Mouse (Mus musculus): ENCODE measurements at regions not wholly inside any gene's neighbourhood (a gene's known extent, or its start where the extent isn't known, plus 50 kb on each side); places are given as distances from the start of the nearest gene placed in this dataset.
A peak's percentile ranks its signal among the peaks of the same experiment; 100 is the strongest.

DNA sequence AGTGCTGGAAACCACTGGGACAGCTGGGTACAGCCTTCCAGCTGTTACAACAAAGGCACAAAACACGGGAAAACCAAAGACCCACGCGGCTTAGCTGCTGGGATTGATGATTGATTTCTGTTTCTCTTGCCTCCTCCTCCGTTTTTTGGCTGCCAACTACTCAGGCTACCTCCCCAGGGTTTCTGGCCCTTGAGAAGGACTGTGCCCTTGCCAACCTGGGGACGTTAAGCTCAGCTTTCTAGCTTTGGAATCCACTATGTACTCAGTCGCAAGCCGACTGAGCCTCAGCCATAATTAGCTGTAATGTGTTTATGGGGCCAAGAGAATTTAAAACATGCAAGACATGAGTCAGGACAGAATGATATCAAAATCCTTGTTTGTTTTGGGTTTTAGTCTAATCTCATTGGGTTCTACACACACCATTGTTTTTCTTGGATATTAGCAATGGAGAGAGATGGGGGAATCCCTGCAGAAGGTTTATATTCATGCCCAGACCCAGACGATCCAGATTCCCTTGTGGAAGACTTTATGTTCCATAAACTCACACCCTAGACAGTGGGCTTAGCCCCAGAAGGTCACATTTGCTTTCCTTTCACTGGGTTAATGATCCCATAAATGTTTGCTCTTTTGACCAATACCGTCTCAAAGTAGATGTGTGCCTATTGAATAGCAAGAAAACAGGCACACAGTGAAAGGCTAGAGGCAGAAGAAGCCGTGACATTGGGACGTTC lies 167.7 kb upstream of the Pou3f3 start:
- H3K27ac ChIP-seq (ENCODE audit: low read depth): no peak overlapping the region
- peaks cover 6% of the 10 kb centered on the region for H3K4me1 ChIP-seq (ENCODE audit: insufficient read depth)
- H3K4me3 ChIP-seq (ENCODE audit: low read depth, low read length): no peak overlapping the region
- no peaks in the 10 kb centered on the region for H3K27me3 ChIP-seq (ENCODE audit: insufficient read depth, low read length)
- WGBS (ENCODE audit: insufficient replicate concordance): 57% methylated on average over 11 of the region's 11 CpGs
- no peak for TF ChIP-seq EP300 (IDR thresholded peaks at IDR 0.05; ENCODE audit: low read depth)
- no peak for TF ChIP-seq CTCF (IDR thresholded peaks at IDR 0.05; ENCODE audit: low read depth)
- DNase-seq (no peak), ATAC-seq (no peak)
- H3K9me3 ChIP-seq (ENCODE audit: low read length): no peaks in the 10 kb centered on the region
- H3K36me3 ChIP-seq (replicated peaks; ENCODE audit: insufficient read depth, low read length): no peaks in the 10 kb centered on the region
- H3K4me2 ChIP-seq (ENCODE audit: low read depth, low read length): no peak overlapping the region
- no peak overlapping the region for H3K9ac ChIP-seq (replicated peaks)

GRCm38 (mm10) chr1:42532908-42533307 lies 162.7 kb upstream of the Pou3f3 start:
- 49% methylated on average over 6 of the region's 6 CpGs for whole genome bisulfite sequencing (ENCODE audit: insufficient replicate concordance)
- ATAC-seq: peak; percentile 94
- Histone ChIP-seq H3K4me2 (ENCODE audit: low read depth, low read length) (no peak overlapping the region), H3K9me3 (ENCODE audit: low read length) (no peaks in the 10 kb centered on the region), H3K9ac (replicated peaks) (no peak overlapping the region), H3K4me1 (ENCODE audit: insufficient read depth) (peaks cover 7% of the 10 kb centered on the region), H3K36me3 (replicated peaks; ENCODE audit: insufficient read depth, low read length) (no peaks in the 10 kb centered on the region), H3K27ac (ENCODE audit: low read depth) (peak overlapping the region; percentile 69), H3K4me3 (ENCODE audit: low read depth, low read length) (no peak overlapping the region), H3K27me3 (ENCODE audit: insufficient read depth, low read length) (no peaks in the 10 kb centered on the region)
- DNase-seq: peak; percentile 25
- TF ChIP-seq EP300 (IDR thresholded peaks at IDR 0.05; ENCODE audit: low read depth) (peak; percentile 76), CTCF (IDR thresholded peaks at IDR 0.05; ENCODE audit: low read depth) (no peak)

DNA sequence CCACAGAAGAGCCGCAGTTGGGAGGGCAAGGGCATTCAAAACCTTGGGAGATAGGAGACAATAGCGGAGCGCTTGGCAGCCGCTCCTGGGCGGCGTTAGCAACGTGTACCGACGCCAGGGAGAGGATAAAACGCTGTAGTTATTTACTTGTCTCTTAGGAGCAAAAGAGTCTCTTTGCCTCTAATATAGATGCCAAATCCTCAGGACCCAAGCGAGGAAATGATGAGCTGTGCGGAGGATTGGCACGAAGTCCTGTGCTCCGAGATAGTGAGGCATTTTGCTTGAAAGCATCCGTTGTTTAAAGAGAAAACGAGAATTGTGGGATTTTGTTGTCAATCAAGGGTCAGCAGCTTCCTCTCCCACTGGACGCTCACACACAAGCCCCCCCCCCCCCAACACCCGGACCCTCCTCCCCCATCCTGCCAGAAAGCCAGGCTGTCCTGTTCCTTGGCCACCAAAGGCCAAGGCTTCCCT lies 156.5 kb upstream of the Pou3f3 start:
- H3K9me3 ChIP-seq (ENCODE audit: low read length): no peaks in the 10 kb centered on the region
- TF ChIP-seq CTCF (IDR thresholded peaks at IDR 0.05; ENCODE audit: low read depth): no peak
- no peak for TF ChIP-seq EP300 (IDR thresholded peaks at IDR 0.05; ENCODE audit: low read depth)
- no peak overlapping the region for H3K4me3 ChIP-seq (ENCODE audit: low read depth, low read length)
- no peak overlapping the region for H3K4me2 ChIP-seq (ENCODE audit: low read depth, low read length)
- 65% methylated on average over 18 of the region's 18 CpGs for WGBS (ENCODE audit: insufficient replicate concordance)
- no peak overlapping the region for H3K27ac ChIP-seq (ENCODE audit: low read depth)
- H3K4me1 ChIP-seq (ENCODE audit: insufficient read depth): peaks cover 9% of the 10 kb centered on the region
- H3K9ac ChIP-seq (replicated peaks): no peak overlapping the region
- no peaks in the 10 kb centered on the region for H3K36me3 ChIP-seq (replicated peaks; ENCODE audit: insufficient read depth, low read length)
- no peak for DNase-seq
- no peaks in the 10 kb centered on the region for H3K27me3 ChIP-seq (ENCODE audit: insufficient read depth, low read length)
- no peak for ATAC-seq

- ATAC-seq (no peak), DNase-seq (no peak)
- Histone ChIP-seq H3K4me2 (ENCODE audit: low read depth, low read length) (no peak overlapping the region), H3K4me3 (ENCODE audit: low read depth, low read length) (no peak overlapping the region), H3K9ac (replicated peaks) (no peak overlapping the region), H3K4me1 (ENCODE audit: insufficient read depth) (peaks cover 9% of the 10 kb centered on the region), H3K9me3 (ENCODE audit: low read length) (no peaks in the 10 kb centered on the region), H3K27ac (ENCODE audit: low read depth) (no peak overlapping the region), H3K27me3 (ENCODE audit: insufficient read depth, low read length) (no peaks in the 10 kb centered on the region), H3K36me3 (replicated peaks; ENCODE audit: insufficient read depth, low read length) (no peaks in the 10 kb centered on the region)
- TF ChIP-seq EP300 (IDR thresholded peaks at IDR 0.05; ENCODE audit: low read depth) (no peak), CTCF (IDR thresholded peaks at IDR 0.05; ENCODE audit: low read depth) (no peak)
- 80% methylated on average over 26 of the region's 26 CpGs for WGBS (ENCODE audit: insufficient replicate concordance)
Observed at GRCm38 (mm10) chr1:42539541-42540520, 155.7 kb upstream of the Pou3f3 start.

- H3K36me3 ChIP-seq (replicated peaks; ENCODE audit: insufficient read depth, low read length): no peaks in the 10 kb centered on the region
- peaks cover 7% of the 10 kb centered on the region for H3K4me1 ChIP-seq (ENCODE audit: insufficient read depth)
- H3K4me3 ChIP-seq (ENCODE audit: low read depth, low read length): no peak overlapping the region
- DNase-seq: no peak
- peak; percentile 50; the same call in 1 of the 2 replicates for ATAC-seq
- H3K9ac ChIP-seq (replicated peaks): no peak overlapping the region
- H3K27ac ChIP-seq (ENCODE audit: low read depth): peak overlapping the region; percentile 81
- TF ChIP-seq EP300 (IDR thresholded peaks at IDR 0.05; ENCODE audit: low read depth): no peak
- TF ChIP-seq CTCF (IDR thresholded peaks at IDR 0.05; ENCODE audit: low read depth): no peak
- H3K4me2 ChIP-seq (ENCODE audit: low read depth, low read length): no peak overlapping the region
- no peaks in the 10 kb centered on the region for H3K27me3 ChIP-seq (ENCODE audit: insufficient read depth, low read length)
- no peaks in the 10 kb centered on the region for H3K9me3 ChIP-seq (ENCODE audit: low read length)
- WGBS (ENCODE audit: insufficient replicate concordance): 55% methylated on average over 4 of the region's 4 CpGs
Observed at GRCm38 (mm10) chr1:42541991-42542390, 153.6 kb upstream of the Pou3f3 start.

Measured in liver, postnatal 0 days (tissue).